Mouse (Mus musculus) limb, embryonic 10.5 days (tissue): ENCODE measurements around the gene Spryd3. TPM values are rescaled to one million over a fixed set of nuclear protein-coding genes. Genes with fewer than 3 reads are reported as not detected.

Experiments
- DNase-seq: peaks from one replicate; pipeline ENCODE4 v3.0.0-alpha.2; 2017; ENCODE audit warnings: low spot score
- H3K27ac ChIP-seq: fragments of 300-500 bp; sonication (generic); 2 replicates; pipeline ENCODE4 v1.5.1; 2016; ENCODE audit warnings: mild to moderate bottlenecking
- H3K27me3 ChIP-seq: fragments of 300-500 bp; sonication (generic); 2 replicates; pipeline ENCODE4 v1.6.1; 2016; ENCODE audit warnings: low read depth, mild to moderate bottlenecking; ENCODE audit not compliant: poor library complexity, severe bottlenecking
- H3K36me3 ChIP-seq: fragments of 300-500 bp; sonication (generic); 2 replicates; pipeline ENCODE4 v1.6.1; 2016; ENCODE audit warnings: mild to moderate bottlenecking, moderate library complexity
- H3K4me1 ChIP-seq: fragments of 300-500 bp; sonication (generic); 2 replicates; pipeline ENCODE4 v1.6.1; 2016
- H3K4me3 ChIP-seq: fragments of 300-500 bp; sonication (generic); 2 replicates; pipeline ENCODE4 v1.5.1; 2016; ENCODE audit warnings: mild to moderate bottlenecking, moderate library complexity
- H3K9me3 ChIP-seq: fragments of 300-500 bp; sonication (generic); replicated peaks from 2 replicates; pipeline ENCODE4 v1.6.1; 2016; ENCODE audit warnings: mild to moderate bottlenecking
- WGBS: fragments of 180-500 bp; shearing (Covaris S2); methylation state at CpG from one replicate; pipeline ENCODE4 v1.1.7; 2016; 5-methylcytosine and 5-hydroxymethylcytosine counted together
- polyA plus RNA-seq: library from polyadenylated mRNA; unstranded; fragments of >200 nt; fragmentation: Nextera tagmentation; extraction: Ambion mirVana; gene quantifications from 2 replicates; pipeline ENCODE4 v1.2.1, GENCODE M21; 2016

Spryd3 gene
- polyA plus RNA-seq, 1 experiment from 2014 or later, result 14.6 TPM

- no peak for DNase-seq
- H3K9me3 ChIP-seq, result no peaks in the 10 kb centered on the region
- no peak overlapping the region for H3K27ac ChIP-seq
- no peaks in the 10 kb centered on the region for H3K27me3 ChIP-seq
- H3K4me1 ChIP-seq, result peaks cover 16% of the 10 kb centered on the region
- H3K36me3 ChIP-seq, result peaks cover 68% of the 10 kb centered on the region
- WGBS, result 89% methylated on average over 4 of the region's 4 CpGs
- H3K4me3 ChIP-seq, result no peak overlapping the region
These were observed 56.8 kb downstream of the Spryd3 start for GRCm38 (mm10) chr15:102079221-102079620.

GRCm38 (mm10) chr15:102077111-102077677, 58.8 kb downstream of the Spryd3 start:
- no peak overlapping the region for H3K27ac ChIP-seq
- WGBS, result 94% methylated on average over 2 of the region's 2 CpGs
- peaks cover 48% of the 10 kb centered on the region for H3K36me3 ChIP-seq
- H3K4me1 ChIP-seq, result peaks cover 21% of the 10 kb centered on the region
- no peak for DNase-seq
- H3K4me3 ChIP-seq, result no peak overlapping the region
- no peaks in the 10 kb centered on the region for H3K9me3 ChIP-seq
- H3K27me3 ChIP-seq, result no peaks in the 10 kb centered on the region

DNA sequence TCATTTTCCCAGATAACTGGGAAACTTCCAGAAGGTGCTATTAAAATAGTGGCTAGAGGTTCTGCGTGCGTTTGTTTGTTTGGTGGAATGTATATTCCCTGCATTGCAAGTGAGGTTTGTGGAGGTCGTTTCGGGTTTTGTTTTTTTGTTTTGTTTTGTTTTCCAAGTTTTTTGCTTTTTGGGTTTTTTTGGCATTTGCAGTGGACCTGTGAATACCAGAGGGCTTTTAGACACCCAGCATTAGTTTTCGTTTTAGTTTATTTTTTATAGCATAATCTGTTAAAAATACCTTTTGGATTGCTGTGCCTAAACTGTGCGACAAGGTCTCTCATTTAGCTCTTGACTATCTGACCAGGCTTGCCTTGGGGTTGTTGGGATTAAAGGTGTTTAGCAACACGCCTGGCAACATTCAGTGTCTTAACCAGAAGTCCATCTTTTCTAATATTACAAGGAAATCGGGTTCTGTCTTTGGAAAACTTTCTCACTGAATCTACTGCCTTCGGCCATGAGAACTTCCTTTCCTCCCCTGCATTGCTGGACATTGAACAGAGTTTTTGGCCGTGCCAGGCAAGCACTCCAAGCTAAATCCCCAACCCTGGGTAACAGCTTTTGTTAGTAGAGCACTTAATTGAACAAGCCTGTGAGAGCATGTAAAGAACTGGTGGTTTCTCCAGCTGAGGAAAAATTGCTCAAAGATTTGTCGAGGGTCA, 61.0 kb downstream of the Spryd3 start:
- H3K4me1 ChIP-seq, result peaks cover 21% of the 10 kb centered on the region
- H3K27me3 ChIP-seq, result no peaks in the 10 kb centered on the region
- H3K9me3 ChIP-seq, result no peaks in the 10 kb centered on the region
- H3K36me3 ChIP-seq, result peaks cover 26% of the 10 kb centered on the region
- H3K27ac ChIP-seq, result peak overlapping the region; percentile 98
- peak overlapping the region; percentile 84 for H3K4me3 ChIP-seq
- WGBS, result 14% methylated on average over 11 of the region's 11 CpGs
- DNase-seq, result no peak

DNA sequence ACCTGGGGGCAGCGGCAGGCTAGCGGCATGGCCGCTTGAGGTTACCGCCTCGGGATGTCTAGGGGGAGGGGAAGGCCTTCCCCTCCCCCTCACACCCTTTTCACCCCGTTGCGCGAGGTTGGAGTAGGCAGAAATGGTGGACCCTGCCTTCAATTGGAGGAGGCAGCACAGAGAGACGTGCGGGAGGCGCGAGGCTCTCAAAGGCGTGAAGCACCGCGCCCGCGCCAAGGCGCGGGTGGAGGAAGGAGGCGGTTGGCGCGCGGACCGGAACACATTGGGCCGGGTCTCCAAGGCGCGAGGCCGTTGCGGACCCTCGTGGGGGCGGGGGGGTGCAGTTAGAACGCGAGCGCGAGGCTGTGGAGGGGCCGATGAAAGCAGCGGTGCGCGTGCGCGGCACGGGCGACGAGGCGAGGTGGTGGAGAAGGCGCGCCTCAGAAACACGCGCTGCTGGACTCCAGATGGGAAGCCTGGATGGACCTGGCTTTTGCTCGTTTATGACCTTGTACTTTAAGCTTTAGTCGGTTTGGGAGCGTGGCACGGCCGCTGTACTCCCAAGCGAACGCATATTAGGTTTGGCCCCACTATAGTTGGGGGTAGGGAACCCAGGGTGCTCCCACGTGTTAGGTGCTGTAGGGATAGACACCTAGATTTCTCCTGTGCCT, 61.8 kb downstream of the Spryd3 start:
- Histone ChIP-seq H3K27me3 (0 out of 2 replicates have a peak, but pooled peaks cover under 1% of the 10 kb centered on the region), H3K36me3 (peaks cover 20% of the 10 kb centered on the region), H3K27ac (peak overlapping the region; percentile 98), H3K4me1 (peaks cover 24% of the 10 kb centered on the region), H3K4me3 (peak overlapping the region; percentile 84), H3K9me3 (no peaks in the 10 kb centered on the region)
- WGBS, result under 1% methylated on average over 57 of the region's 57 CpGs
- DNase-seq, result peak; percentile 81

DNA sequence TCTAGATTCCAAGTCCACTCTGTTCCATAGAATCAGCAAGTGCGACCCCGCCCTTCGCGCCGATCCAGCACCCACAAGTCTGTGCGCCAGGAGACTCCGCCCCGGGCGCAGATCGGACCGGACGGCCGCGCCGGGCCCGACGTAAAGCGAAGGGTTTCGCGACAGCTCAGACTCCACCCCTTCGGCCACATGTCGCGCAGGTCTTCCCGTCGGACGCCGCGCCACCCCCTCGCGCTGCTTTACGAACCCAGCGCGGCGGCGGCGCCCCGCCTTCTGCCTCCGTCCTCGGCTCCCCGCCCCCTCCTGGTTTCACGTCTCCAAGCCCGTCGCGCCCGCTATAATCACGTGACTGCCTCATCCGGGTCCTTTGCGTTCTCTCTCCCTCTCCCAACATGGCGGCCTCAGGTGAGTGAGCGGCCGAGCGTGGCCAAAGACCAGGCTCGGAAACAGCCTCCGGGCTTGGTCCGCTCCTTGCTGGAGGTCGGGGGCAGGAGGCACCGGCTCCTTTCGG, 62.4 kb downstream of the Spryd3 start, which contains the start of gene Eif4b:
TSS of gene Eif4b (plus strand) at position 215 of the 511 bp plus-strand sequence.
- under 1% methylated on average over 58 of the region's 58 CpGs for WGBS
- Histone ChIP-seq H3K4me1 (peaks cover 24% of the 10 kb centered on the region), H3K36me3 (peaks cover 15% of the 10 kb centered on the region), H3K27ac (peak within 1 kb of the TSS; percentile 98), H3K4me3 (peak within 1 kb of the TSS; percentile 84), H3K27me3 (0 out of 2 replicates have a peak, but pooled peaks cover 4% of the 10 kb centered on the region), H3K9me3 (no peaks in the 10 kb centered on the region)
- peak; percentile 100 for DNase-seq

DNA sequence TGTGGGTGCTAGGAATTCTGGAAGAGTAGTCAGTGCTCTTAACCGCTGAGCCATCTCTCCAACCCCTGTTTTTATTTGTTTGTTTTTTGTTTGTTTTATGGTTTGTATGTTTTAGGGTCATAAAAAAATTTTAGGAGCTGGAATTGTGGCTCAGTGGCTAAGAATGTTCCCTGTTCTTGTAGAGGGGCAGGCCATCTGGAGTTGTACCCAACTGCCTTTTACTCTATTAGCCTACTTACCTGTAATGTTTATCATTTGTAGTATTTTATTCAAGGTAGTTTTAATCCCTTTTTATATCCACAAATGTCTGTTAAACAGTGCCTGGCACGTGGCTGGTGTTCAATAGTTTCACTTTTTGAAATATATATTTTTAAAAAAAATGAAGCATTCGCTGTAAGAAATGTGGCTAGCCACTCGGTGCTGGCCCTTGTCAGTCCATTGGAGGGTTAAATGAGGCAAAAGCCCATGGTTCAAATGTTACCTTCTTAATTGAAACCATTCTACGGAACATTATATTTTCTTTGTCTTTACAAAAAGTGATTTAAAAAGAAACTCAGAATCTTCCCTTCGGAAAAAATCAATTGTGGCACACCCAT, 63.0 kb downstream of the Spryd3 start:
- DNase-seq, result no peak
- 0 out of 2 replicates have a peak, but pooled peaks cover 4% of the 10 kb centered on the region for H3K27me3 ChIP-seq
- peak overlapping the region; percentile 84 for H3K4me3 ChIP-seq
- 15% methylated on average over 6 of the region's 6 CpGs for WGBS
- H3K9me3 ChIP-seq, result no peaks in the 10 kb centered on the region
- peaks cover 24% of the 10 kb centered on the region for H3K4me1 ChIP-seq
- H3K27ac ChIP-seq, result peak overlapping the region; percentile 98
- H3K36me3 ChIP-seq, result peaks cover 12% of the 10 kb centered on the region; the same call in 1 of the 2 replicates

GRCm38 (mm10) chr15:102070476-102071467, 65.3 kb downstream of the Spryd3 start:
- DNase-seq, result no peak
- Histone ChIP-seq H3K36me3 (0 out of 2 replicates have a peak, but pooled peaks cover 5% of the 10 kb centered on the region), H3K4me3 (no peak overlapping the region), H3K27me3 (peaks cover 22% of the 10 kb centered on the region; the same call in 1 of the 2 replicates), H3K4me1 (peaks cover 19% of the 10 kb centered on the region), H3K9me3 (no peaks in the 10 kb centered on the region), H3K27ac (no peak overlapping the region)
- 69% methylated on average over 13 of the region's 13 CpGs for WGBS

Other genes with a start within 250 kb of the Spryd3 start
- not detected in 2 replicates for gene Krt76, start 243.3 kb downstream of the Spryd3 start, polyA plus RNA-seq
- gene Krt4, start 211.5 kb downstream of the Spryd3 start, polyA plus RNA-seq, result not detected in 2 replicates
- gene Krt79, start 195.9 kb downstream of the Spryd3 start, polyA plus RNA-seq, result not detected in 2 replicates
- 0.08 TPM in 1 of 2 replicates, not detected in the other for gene Krt78, start 181.9 kb downstream of the Spryd3 start, polyA plus RNA-seq
- gene Krt8, start 131.8 kb downstream of the Spryd3 start, polyA plus RNA-seq, result 29.3 and 42.6 TPM in 2 replicates
- 33.4 and 49.5 TPM in 2 replicates for gene Krt18, start 108.1 kb downstream of the Spryd3 start, polyA plus RNA-seq
- gene Eif4b, start 62.5 kb downstream of the Spryd3 start, polyA plus RNA-seq, result 133 and 140 TPM in 2 replicates
- gene Tns2, start 35.8 kb downstream of the Spryd3 start, polyA plus RNA-seq, result 13.0 and 18.6 TPM in 2 replicates
- gene Igfbp6, start 8.1 kb upstream of the Spryd3 start, polyA plus RNA-seq, result 0.23 and 0.46 TPM in 2 replicates
- gene Soat2, start 14.3 kb upstream of the Spryd3 start, polyA plus RNA-seq, result 0.06 and 0.24 TPM in 2 replicates
- gene Zfp740, start 67.0 kb upstream of the Spryd3 start, polyA plus RNA-seq, result 73.0 and 88.7 TPM in 2 replicates
- 38.8 and 55.0 TPM in 2 replicates for gene Csad, start 68.5 kb upstream of the Spryd3 start, polyA plus RNA-seq
- 1.2 and 1.5 TPM in 2 replicates for gene Itgb7, start 95.7 kb upstream of the Spryd3 start, polyA plus RNA-seq
- 111 and 148 TPM in 2 replicates for gene Rarg, start 121.3 kb upstream of the Spryd3 start, polyA plus RNA-seq
- gene Gm9918, start 134.3 kb upstream of the Spryd3 start, polyA plus RNA-seq, result 1.1 and 1.4 TPM in 2 replicates
- 69.5 and 76.5 TPM in 2 replicates for gene Mfsd5, start 143.2 kb upstream of the Spryd3 start, polyA plus RNA-seq
- 60.6 and 63.5 TPM in 2 replicates for gene Espl1, start 160.0 kb upstream of the Spryd3 start, polyA plus RNA-seq
- 351 and 381 TPM in 2 replicates for gene Pfdn5, start 189.9 kb upstream of the Spryd3 start, polyA plus RNA-seq
- gene Myg1, start 195.5 kb upstream of the Spryd3 start, polyA plus RNA-seq, result 123 and 135 TPM in 2 replicates
- 150 and 163 TPM in 2 replicates for gene Aaas, start 214.5 kb upstream of the Spryd3 start, polyA plus RNA-seq
- 1.6 and 1.8 TPM in 2 replicates for gene Sp7, start 230.9 kb upstream of the Spryd3 start, polyA plus RNA-seq